Mouse (Mus musculus): ENCODE results near the gene Gata1.

DNA sequence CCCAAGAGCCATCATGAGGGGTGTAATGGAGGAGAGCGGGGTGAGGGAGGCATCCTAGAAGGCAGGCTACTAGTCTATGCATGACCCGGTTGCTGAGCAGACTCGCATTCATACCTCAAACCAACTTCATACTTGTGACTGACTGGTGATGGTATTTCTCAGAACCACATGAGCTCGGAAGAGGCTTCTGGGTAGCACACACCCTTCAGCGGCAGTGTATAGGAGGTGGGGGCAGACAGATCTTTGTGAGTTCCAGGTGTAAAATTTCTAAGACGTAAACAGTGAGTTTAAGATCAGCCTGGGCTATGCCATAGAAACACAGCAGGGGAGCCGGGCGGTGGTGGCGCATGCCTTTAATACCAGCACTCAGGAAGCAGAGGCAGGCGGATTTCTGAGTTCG is at the start of gene Gata1:
- TF ChIP-seq GATA1 (IDR thresholded peaks at IDR 0.05; ENCODE audit: borderline replicate concordance, low read length) (no peak), FLI1 (IDR thresholded peaks at IDR 0.05; ENCODE audit: low read length) (no peak)
